ENCODE assay signal across 26 mouse cellular contexts in genomic region chr5:25540412-25540811, GRCm38 (mm10). TPM values are rescaled to one million over a fixed set of nuclear protein-coding genes. Genes with fewer than 3 reads are reported as not detected.
"Had no signal": no experiment of that assay in that cellular context is flagged by ENCODE, and none has a peak within 500 bp of the region (broad histone marks: within the 10 kb centered on the region; RNA-seq: fewer than 3 reads in every experiment).

No protein-coding gene starts in this region.

- H3K9me3 ChIP-seq: lung, embryonic 15.5 days; midbrain, embryonic 10.5 days; midbrain, embryonic 12.5 days; neural tube, embryonic 13.5 days; neural tube, embryonic 15.5 days had no signal

- H3K4me3 ChIP-seq: lung, embryonic 15.5 days; midbrain, embryonic 10.5 days; midbrain, embryonic 12.5 days; myocyte; neural tube, embryonic 13.5 days; neural tube, embryonic 15.5 days had no signal

- H3K36me3 ChIP-seq: lung, embryonic 15.5 days; midbrain, embryonic 10.5 days; midbrain, embryonic 12.5 days; neural tube, embryonic 13.5 days; neural tube, embryonic 15.5 days had no signal

- H3K27ac ChIP-seq: lung, embryonic 15.5 days; macrophage; midbrain, embryonic 10.5 days; midbrain, embryonic 12.5 days; neural tube, embryonic 13.5 days; neural tube, embryonic 15.5 days had no signal

- H3K4me1 ChIP-seq: lung, embryonic 15.5 days; midbrain, embryonic 10.5 days; neural tube, embryonic 13.5 days; neural tube, embryonic 15.5 days had no signal

- H3K4me2 ChIP-seq: lung, embryonic 15.5 days; midbrain, embryonic 12.5 days; neural tube, embryonic 13.5 days; neural tube, embryonic 15.5 days had no signal

- H3K27me3 ChIP-seq: lung, embryonic 15.5 days; midbrain, embryonic 12.5 days; neural tube, embryonic 13.5 days; neural tube, embryonic 15.5 days had no signal

- H3K9ac ChIP-seq: lung, embryonic 15.5 days; midbrain, embryonic 12.5 days; neural tube, embryonic 13.5 days; neural tube, embryonic 15.5 days had no signal

- DNase-seq: lung, adult 2 months; lung, postnatal 14 days; lung, postnatal 36 days; midbrain, embryonic 14.5 days; retina, postnatal 1 day; right cerebral cortex, adult 18-20 months; right cerebral cortex, postnatal 25 days; right cerebral cortex, postnatal 4 days; spleen, adult 18-20 months; thymus, adult 2 months; thymus, postnatal 25 days; thymus, postnatal 4 days had no signal

- ATAC-seq: lung, postnatal 0 days; midbrain, embryonic 16.5 days had no signal

RNA-seq across cellular contexts. Expression of gene Cct8l1, which starts 24.5 kb away (rescaled TPM):
- total RNA-seq: megakaryocyte progenitor cell, adult 5-6 weeks; megakaryocyte-erythroid progenitor cell, adult 5-6 weeks had no signal
- polyA plus RNA-seq: lung, adult 2 months; lung, embryonic 15.5 days; lung, postnatal 0 days; macrophage; midbrain, embryonic 10.5 days; midbrain, embryonic 12.5 days; midbrain, embryonic 14.5 days; myocyte; neural tube, embryonic 11.5 days; small intestine, adult 2 months; stomach, embryonic 14.5 days had no signal
